Mouse (Mus musculus) ES-Bruce4 (cell line): Measurements from ENCODE around the gene Ctsa. TPM values are rescaled to one million over a fixed set of nuclear protein-coding genes. Genes with fewer than 3 reads are reported as not detected.
A peak's percentile ranks its signal among the peaks of the same experiment; 100 is the strongest.
"Not testable (repeated sequence)": the region's sequence is repeated elsewhere in the genome, so short reads cannot be mapped to it uniquely, and the experiment has no call there.

Source experiments
- H3K27ac ChIP-seq: 2 replicates; pipeline ENCODE4 v1.5.1; 2012; ENCODE audit warnings: low read length, inconsistent platforms; ENCODE audit not compliant: insufficient read depth
- H3K27me3 ChIP-seq: 2 replicates; pipeline ENCODE4 v1.6.1; 2012; ENCODE audit warnings: mild to moderate bottlenecking, low read length, inconsistent platforms; ENCODE audit not compliant: control insufficient read depth, poor library complexity, insufficient read depth, severe bottlenecking
- H3K36me3 ChIP-seq: 2 replicates; pipeline ENCODE4 v1.6.1; 2012; ENCODE audit warnings: inconsistent platforms, mild to moderate bottlenecking, low read length, moderate library complexity; ENCODE audit not compliant: control insufficient read depth, poor library complexity, insufficient read depth, severe bottlenecking
- H3K4me1 ChIP-seq: one replicate; pipeline ENCODE4 v1.8.1; 2011; ENCODE audit warnings: low read length; ENCODE audit not compliant: control insufficient read depth, insufficient read depth
- H3K4me3 ChIP-seq: 2 replicates; pipeline ENCODE4 v1.5.1; 2011; ENCODE audit warnings: low read depth, mild to moderate bottlenecking, low read length
- H3K9ac ChIP-seq: 2 replicates; pipeline ENCODE4 v1.6.1; 2012; ENCODE audit warnings: low read depth, mild to moderate bottlenecking, inconsistent platforms; ENCODE audit not compliant: poor library complexity, severe bottlenecking
- H3K9me3 ChIP-seq: replicated peaks from 2 replicates; pipeline ENCODE4 v1.6.1; 2012; ENCODE audit warnings: mild to moderate bottlenecking, low read length, inconsistent platforms; ENCODE audit not compliant: control insufficient read depth, poor library complexity, insufficient read depth, severe bottlenecking
- CTCF ChIP-seq: IDR thresholded peaks from one replicate; pipeline ENCODE4 v1.8.1; 2011; ENCODE audit warnings: low read depth, low read length
- EP300 ChIP-seq: IDR thresholded peaks from 2 replicates; pipeline ENCODE4 v1.6.1; 2011; ENCODE audit warnings: low read depth, low read length; ENCODE audit not compliant: insufficient read depth
- POLR2A ChIP-seq: IDR thresholded peaks from one replicate; pipeline ENCODE4 v1.8.1; 2011; ENCODE audit warnings: low read length; ENCODE audit not compliant: insufficient read depth
- polyA plus RNA-seq: library from polyadenylated mRNA; stranded (reverse); fragments of >200 nt; gene quantifications from 2 replicates; pipeline ENCODE4 v1.2.4, GENCODE M21; 2011; ENCODE audit warnings: low read depth; ENCODE audit not compliant: missing spikeins, insufficient read depth, insufficient read length

Ctsa gene
- polyA plus RNA-seq, 1 experiment = 75.3 TPM

DNA sequence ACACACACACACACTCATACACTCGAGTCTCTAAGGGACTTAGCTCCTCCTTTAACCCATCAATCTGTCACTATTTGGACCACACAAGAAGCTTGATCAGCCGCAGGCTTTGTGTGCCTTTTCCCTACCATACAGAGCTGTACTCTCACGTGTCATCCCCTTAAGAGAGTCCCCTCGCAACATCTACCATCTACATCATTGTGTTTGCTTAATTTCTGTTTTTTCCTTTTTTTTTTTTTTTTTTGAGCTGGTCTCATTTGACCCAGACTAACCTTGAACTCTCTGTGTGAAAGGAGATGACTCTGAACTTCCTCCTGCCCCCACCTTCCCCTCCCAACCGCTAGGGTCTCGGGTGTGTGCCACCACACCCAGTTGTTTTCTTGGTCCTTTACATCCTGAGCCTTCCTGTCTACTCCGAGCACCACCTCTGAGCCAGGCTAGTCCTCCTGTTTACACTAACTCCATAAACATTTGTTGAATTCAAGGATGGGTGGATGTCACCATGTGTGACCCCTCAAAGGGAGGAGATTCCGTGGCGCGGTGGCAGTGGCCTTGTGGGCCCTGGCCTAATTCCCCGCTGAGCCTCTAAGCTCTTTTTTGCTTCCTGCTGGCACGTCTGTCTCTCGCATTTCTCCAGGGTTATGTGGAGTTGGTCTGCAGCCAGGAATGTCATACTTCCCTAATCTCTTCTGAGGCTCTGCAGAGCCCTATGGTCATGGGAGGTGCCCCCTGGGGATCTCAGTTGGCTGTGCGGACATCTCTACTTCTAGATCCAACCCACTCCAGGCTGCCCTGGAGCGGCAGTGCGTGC is 34.3 kb downstream of the Ctsa start:
- peak overlapping the region; percentile 78 for H3K27ac ChIP-seq
- H3K36me3 ChIP-seq = no peaks in the 10 kb centered on the region
- H3K27me3 ChIP-seq = no peaks in the 10 kb centered on the region
- no peak for TF ChIP-seq POLR2A
- TF ChIP-seq EP300 = peak; percentile 90
- no peak for TF ChIP-seq CTCF
- no peak overlapping the region for H3K9ac ChIP-seq
- no peak overlapping the region; the same call in 1 of the 2 replicates for H3K4me3 ChIP-seq
- no peaks in the 10 kb centered on the region for H3K9me3 ChIP-seq
- no peaks in the 10 kb centered on the region for H3K4me1 ChIP-seq

DNA sequence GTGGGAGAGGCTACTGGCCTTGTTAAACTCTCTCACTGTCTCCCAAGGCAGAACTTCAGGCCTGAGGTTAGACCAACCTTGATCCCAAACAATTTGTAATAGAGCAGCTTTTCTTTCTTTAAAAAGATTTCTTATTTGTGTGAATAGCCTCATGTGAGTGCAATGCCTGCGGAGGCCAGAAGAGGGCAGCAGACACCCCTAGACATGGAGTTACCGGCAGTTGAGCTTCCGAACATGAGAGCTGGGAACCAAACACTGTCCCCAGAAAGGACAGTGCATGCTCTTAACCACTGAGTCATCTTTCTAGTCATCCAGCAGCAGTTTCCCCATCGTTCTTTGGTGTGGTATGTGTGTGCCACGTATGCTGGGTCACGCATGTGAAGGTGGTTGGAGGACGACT is 34.9 kb downstream of the Ctsa start:
- H3K4me1 ChIP-seq = peaks cover 2% of the 10 kb centered on the region
- no peaks in the 10 kb centered on the region for H3K9me3 ChIP-seq
- no peak overlapping the region for H3K4me3 ChIP-seq
- peak overlapping the region; percentile 78 for H3K27ac ChIP-seq
- H3K36me3 ChIP-seq = no peaks in the 10 kb centered on the region
- no peaks in the 10 kb centered on the region for H3K27me3 ChIP-seq
- no peak overlapping the region for H3K9ac ChIP-seq
- TF ChIP-seq POLR2A (no peak), CTCF (peak; percentile 89)

DNA sequence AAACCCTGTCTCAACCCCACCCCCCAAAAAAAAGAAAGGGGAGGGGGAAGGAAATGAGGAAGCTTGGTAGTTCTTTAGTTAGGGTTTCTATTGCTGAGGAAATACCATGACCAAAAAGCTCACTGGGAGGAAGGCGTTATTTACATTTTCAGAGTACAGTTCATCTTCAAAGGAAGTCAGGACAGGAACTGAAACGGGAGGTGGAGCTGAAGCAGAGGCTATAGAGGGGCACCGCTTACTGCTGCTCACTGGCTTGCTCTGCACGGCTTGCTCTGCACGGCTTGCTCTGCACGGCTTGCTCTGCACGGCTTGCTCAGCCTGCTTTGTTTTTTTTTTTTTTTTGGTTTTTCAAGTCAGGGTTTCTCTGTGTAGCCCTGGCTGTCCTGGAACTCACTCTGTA is 35.8 kb downstream of the Ctsa start:
- Histone ChIP-seq H3K27me3 (no peaks in the 10 kb centered on the region), H3K27ac (no peak overlapping the region), H3K4me1 (peaks cover 5% of the 10 kb centered on the region), H3K9ac (no peak overlapping the region), H3K4me3 (no peak overlapping the region), H3K9me3 (no peaks in the 10 kb centered on the region), H3K36me3 (no peaks in the 10 kb centered on the region)
- TF ChIP-seq EP300 (no peak), CTCF (no peak), POLR2A (no peak)

DNA sequence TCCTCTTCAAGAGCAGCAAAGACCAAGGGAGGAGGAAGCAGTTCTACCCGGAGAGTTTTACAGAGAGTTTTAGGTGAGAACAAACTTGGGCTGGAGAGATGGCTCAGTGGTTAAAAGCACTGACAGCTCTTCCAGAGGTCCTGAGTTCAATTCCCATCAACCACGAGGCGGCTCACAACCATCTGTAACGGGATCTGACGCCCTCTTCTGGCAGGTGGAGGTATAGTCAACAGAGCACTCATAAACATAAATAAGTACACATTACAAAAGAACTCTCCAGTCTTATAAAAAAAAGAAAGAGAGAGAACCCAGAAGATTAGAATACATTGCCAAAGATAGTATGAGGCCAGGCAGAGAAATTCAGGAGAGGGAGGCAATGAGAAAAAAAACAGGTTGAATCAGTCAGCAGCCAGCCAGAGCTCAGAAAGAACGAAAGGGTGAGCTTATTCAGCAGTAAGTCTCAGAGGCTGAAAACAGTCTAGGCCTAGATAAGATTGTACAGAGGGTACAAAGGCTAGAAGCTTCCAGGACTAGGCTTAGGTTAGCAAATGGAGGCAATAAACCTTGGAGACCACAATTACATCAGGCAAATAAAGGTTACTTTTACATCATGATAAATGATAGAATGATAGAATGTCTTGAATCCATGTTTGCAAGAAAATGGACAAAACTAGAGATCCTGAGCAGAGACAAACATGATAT is 39.1 kb downstream of the Ctsa start:
- no peak overlapping the region for H3K27ac ChIP-seq
- no peak overlapping the region for H3K9ac ChIP-seq
- no peaks in the 10 kb centered on the region for H3K27me3 ChIP-seq
- H3K4me1 ChIP-seq = peaks cover 5% of the 10 kb centered on the region
- H3K9me3 ChIP-seq = no peaks in the 10 kb centered on the region
- H3K4me3 ChIP-seq = no peak overlapping the region
- TF ChIP-seq POLR2A = no peak
- TF ChIP-seq CTCF = peak; percentile 38
- no peaks in the 10 kb centered on the region for H3K36me3 ChIP-seq

DNA sequence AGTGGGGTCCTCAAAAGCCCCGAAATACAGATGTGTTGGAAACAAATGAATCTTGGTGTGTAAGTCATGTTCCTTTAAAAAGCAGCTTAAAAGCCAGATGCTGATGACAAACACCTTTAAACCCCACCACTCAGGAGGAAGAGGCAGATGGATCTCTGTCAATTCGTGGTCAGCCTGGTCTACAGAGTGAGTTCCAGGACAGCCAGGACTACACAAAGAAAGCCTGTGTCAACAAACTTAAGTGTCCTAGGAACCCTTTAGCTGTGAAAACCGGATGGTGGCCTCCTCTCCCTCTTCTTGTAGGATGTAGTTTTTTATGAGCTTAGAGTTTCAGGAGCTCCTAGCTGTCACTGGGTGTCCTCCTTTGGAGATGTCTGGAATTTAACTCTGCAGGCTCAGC is 40.9 kb downstream of the Ctsa start:
- Histone ChIP-seq H3K4me3 (peak overlapping the region; percentile 43), H3K9me3 (no peaks in the 10 kb centered on the region), H3K27me3 (no peaks in the 10 kb centered on the region), H3K36me3 (no peaks in the 10 kb centered on the region), H3K27ac (peak overlapping the region; percentile 91), H3K9ac (peak overlapping the region; percentile 30), H3K4me1 (peaks cover 7% of the 10 kb centered on the region)
- TF ChIP-seq EP300 = no peak
- no peak for TF ChIP-seq POLR2A
- no peak for TF ChIP-seq CTCF

DNA sequence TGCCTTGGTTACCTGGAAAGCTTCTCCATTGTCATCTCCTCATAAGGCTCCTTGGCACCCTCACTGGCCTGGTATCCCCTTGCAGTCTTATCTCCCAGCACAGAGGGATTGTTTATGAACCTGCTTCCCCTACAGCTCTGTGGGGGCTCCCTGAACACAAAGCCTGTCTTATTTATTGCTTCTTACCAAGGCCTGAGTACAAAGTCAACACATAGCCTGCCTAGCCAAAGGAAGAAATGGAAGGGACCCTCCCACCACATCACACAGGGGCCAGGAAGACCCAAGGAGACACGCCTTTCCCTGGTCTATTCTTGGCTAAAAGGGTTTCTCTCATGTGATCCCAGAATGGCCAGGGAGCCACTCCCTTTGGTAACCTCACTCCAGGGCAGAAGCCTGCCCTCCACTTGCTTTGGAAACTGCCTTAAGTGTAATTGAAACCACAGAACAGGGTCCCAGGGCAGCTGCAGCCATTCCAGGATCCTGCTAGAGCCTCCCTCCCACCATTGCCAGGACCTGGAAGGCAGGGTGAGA is 41.6 kb downstream of the Ctsa start:
- Histone ChIP-seq H3K36me3 (no peaks in the 10 kb centered on the region), H3K27me3 (no peaks in the 10 kb centered on the region), H3K27ac (peak overlapping the region; percentile 91), H3K9ac (peak overlapping the region; percentile 30), H3K4me1 (peaks cover 7% of the 10 kb centered on the region), H3K9me3 (no peaks in the 10 kb centered on the region), H3K4me3 (peak overlapping the region; percentile 43)
- TF ChIP-seq POLR2A = peak; percentile 43
- peak; percentile 54; the same call in 1 of the 2 replicates for TF ChIP-seq EP300
- TF ChIP-seq CTCF = no peak

DNA sequence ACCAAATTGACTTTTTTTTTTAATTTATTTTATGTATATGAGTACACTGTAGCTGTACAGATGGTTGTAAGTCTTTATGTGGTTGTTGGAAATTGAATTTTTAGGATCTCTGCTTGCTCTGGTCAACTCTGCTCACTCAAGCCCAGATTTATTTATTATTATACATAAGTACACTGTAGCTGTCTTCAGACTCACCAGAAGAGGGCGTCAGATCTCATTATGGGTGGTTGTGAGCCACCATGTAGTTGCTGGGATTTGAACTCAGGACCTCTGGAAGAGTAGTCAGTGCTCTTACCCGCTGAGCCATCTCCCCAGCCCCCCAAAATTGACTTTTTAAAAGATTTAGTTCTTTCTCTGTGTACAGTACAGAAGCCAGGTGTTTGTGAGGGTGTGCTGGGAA is 43.0 kb downstream of the Ctsa start:
- not testable (repeated sequence) for H3K27me3 ChIP-seq, H3K36me3 ChIP-seq, H3K9me3 ChIP-seq, H3K9ac ChIP-seq, H3K4me1 ChIP-seq, H3K4me3 ChIP-seq, H3K27ac ChIP-seq

DNA sequence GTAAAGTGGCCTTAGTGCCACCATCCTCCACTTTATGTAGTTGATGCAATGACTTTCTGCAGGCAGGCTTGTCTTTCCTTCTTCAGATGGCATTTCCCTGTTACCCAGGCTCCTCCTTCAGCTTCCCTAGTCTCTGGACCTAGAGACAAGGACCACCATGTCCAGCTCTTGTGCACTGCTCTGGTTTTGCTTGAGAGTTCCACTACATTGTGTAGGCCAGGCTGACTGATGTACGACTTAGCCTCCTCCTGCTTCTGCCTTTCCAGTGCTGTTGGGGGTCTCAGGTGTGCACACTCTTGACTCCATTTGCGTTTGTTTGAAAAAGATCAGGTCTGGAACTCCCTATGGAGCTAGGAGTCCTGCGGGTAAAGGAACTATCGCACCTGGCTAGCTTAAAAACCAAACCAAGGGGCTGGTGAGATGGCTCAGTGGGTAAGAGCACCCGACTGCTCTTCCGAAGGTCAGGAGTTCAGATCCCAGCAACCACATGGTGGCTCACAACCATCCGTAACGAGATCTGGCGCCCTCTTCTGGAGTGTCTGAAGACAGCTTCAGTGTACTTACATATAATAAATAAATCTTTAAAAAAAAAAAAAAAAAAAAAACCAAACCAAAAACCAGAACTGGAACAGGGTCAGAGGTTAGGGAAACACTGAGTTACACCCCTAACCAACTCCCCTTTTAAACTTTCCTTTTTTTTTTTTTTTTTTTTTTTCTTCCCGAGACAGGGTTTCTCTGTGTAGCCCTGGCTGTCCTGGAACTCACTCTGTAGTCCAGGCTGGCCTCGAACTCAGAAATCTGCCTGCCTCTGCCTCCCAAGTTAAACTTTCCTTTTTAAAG is 44.9 kb downstream of the Ctsa start:
- H3K27me3 ChIP-seq, H3K9me3 ChIP-seq, H3K4me1 ChIP-seq, H3K36me3 ChIP-seq: not testable (repeated sequence)
- peak overlapping the region; percentile 63 for H3K27ac ChIP-seq
- peak overlapping the region; percentile 96 for H3K9ac ChIP-seq
- H3K4me3 ChIP-seq = peak overlapping the region; percentile 70
